In the genomic region with DNA sequence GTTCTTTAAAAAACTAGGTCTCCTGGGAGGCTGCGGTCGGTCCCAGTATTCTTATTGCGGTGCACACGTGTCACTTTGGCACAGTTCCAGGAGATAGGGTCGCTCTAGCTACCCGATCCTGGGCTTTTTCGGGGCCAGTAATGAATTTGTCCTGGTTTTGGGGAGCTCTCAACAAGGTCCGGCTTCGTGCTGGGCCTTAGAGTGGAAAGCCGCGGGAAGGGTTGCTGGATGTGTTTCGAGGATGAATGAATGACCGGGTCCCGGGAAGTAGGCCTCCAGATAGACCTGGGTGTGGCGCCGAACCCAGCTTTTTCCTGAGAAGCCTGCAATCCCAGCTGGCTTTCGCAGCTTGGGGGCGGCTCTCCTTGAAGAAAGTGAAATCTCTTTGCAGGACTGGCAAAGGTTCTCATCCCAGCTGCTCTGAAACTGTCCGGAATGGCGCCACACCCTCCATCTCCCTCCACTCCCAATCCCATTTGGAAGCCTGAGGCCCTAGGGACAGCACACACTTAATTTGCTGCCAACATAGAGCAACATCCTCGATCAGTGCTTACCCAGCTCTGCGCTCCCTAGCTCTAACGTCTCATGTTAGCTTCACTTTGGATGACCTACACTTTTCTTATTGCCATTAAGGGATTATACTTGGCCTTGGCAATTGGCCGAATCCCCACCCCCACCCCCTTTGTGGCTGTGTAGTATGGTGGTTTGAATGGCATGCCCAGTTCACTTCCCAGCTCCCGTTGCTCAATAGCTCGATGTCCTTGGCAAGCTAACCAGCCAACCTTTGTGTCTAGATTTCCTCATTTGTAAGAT, we compare ENCODE assay signal across 8 mouse cellular contexts. TPM values are rescaled to one million over a fixed set of nuclear protein-coding genes. Genes with fewer than 3 reads are reported as not detected.
DNase-seq lines count a peak whose midpoint lies in the region; ATAC-seq and TF ChIP-seq lines count a peak whose summit lies in the region.

No protein-coding gene starts in this region.

- peak overlapping the region; percentile 78 for H3K4me2 ChIP-seq in lung, embryonic 15.5 days

- H3K27me3 ChIP-seq in Patski, result no peaks in the 10 kb centered on the region
- no peaks in the 10 kb centered on the region for H3K27me3 ChIP-seq in lung, embryonic 15.5 days

- peak overlapping the region; percentile 75 for H3K27ac ChIP-seq in lung, embryonic 15.5 days

- peaks cover 33% of the 10 kb centered on the region for H3K36me3 ChIP-seq in lung, embryonic 15.5 days

- peak overlapping the region; percentile 94 for H3K9ac ChIP-seq in lung, embryonic 15.5 days

- no peaks in the 10 kb centered on the region for H3K9me3 ChIP-seq in lung, embryonic 15.5 days

- no peak for TF ChIP-seq CTCF in Patski (IDR thresholded peaks at IDR 0.05)

- WGBS in lung, embryonic 15.5 days, result 7% methylated on average over 26 of the region's 26 CpGs

- peaks cover 10% of the 10 kb centered on the region for H3K4me1 ChIP-seq in lung, embryonic 15.5 days

- POLR2A ChIA-PET in Patski (lab: Charles Lee), result interaction anchor here (0.9 to 1.2 kb wide), 3 partner anchors 9 to 23 kb away, joined by 4 to 5 read pairs (median 5); a partner anchor contains a TSS

- ATAC-seq in Patski, result peak; percentile 29
- ATAC-seq in lung, embryonic 15.5 days (ENCODE audit: borderline replicate concordance, extremely low read depth, low FRiP score, low TSS enrichment), result peak; percentile 25; the same call in 1 of the 2 replicates

- H3K4me3 ChIP-seq in lung, embryonic 15.5 days, result peak overlapping the region; percentile 100

- CTCF ChIA-PET in Patski (lab: Charles Lee), result interaction anchor here (1.3 to 3.5 kb wide), 3 partner anchors 10 to 24 kb away, joined by 4 to 38 read pairs (median 8); no protein-coding TSS in a partner anchor

- DNase-seq in 416B (ENCODE audit: low read depth) (peak; percentile 74), Patski (ENCODE audit: low read depth, low spot score) (no peak)
- DNase-seq in embryo, embryonic 9.5 days (ENCODE audit: extremely low spot score), result peak; percentile 20
- DNase-seq in heart, adult 18-20 months, result peak; percentile 65 to 75
- peak; percentile 46 for DNase-seq in kidney, adult 18-20 months
- peak; percentile 18 for DNase-seq in ovary, postnatal 14 days (ENCODE audit: low spot score)
- DNase-seq in yolk sac, embryonic 10.5 days (ENCODE audit: low spot score), result no peak

- in situ Hi-C loops in Patski (cut with MboI; ENCODE audit: low pct_unique_long_range_greater_than_20kb), result no loop called here

RNA-seq across cellular contexts. Expression of a gene that starts 0.8 kb away (rescaled TPM):
- 157 TPM for polyA plus RNA-seq in Patski (2021)
- total RNA-seq in heart, adult 18-20 months (2021), result 10 to 100 TPM; 32.0 to 32.6 TPM
- 198 and 205 TPM in 2 replicates for polyA plus RNA-seq in lung, embryonic 15.5 days (2015; fragmentation: Nextera tagmentation; extraction: Ambion mirVana)

RNA-seq across cellular contexts. Expression of a gene that starts 23.2 kb away (rescaled TPM):
- polyA plus RNA-seq in Patski (2021), result 54.1 TPM
- 10 to 100 TPM; 60.9 to 62.7 TPM for total RNA-seq in heart, adult 18-20 months (2021)
- 136 and 139 TPM in 2 replicates for polyA plus RNA-seq in lung, embryonic 15.5 days (2015; fragmentation: Nextera tagmentation; extraction: Ambion mirVana)

RNA-seq across cellular contexts. Expression of a gene that starts 23.4 kb away (rescaled TPM):
- polyA plus RNA-seq in Patski (2021), result 6.9 TPM
- under 1 TPM; 0.10 to 0.23 TPM for total RNA-seq in heart, adult 18-20 months (2021)
- 24.8 and 26.2 TPM in 2 replicates for polyA plus RNA-seq in lung, embryonic 15.5 days (2015; fragmentation: Nextera tagmentation; extraction: Ambion mirVana)

RNA-seq across cellular contexts. Expression of a gene that starts 28.7 kb away (rescaled TPM):
- polyA plus RNA-seq in Patski (2021), result 6.5 TPM
- 10 to 100 TPM; 30.4 to 33.5 TPM for total RNA-seq in heart, adult 18-20 months (2021)
- polyA plus RNA-seq in lung, embryonic 15.5 days (2015; fragmentation: Nextera tagmentation; extraction: Ambion mirVana), result 6.8 and 7.1 TPM in 2 replicates

RNA-seq across cellular contexts. Expression of a gene that starts 46.9 kb away (rescaled TPM):
- polyA plus RNA-seq in Patski (2021), result 34.5 TPM
- 1 to 10 TPM; 6.1 to 6.9 TPM for total RNA-seq in heart, adult 18-20 months (2021)
- polyA plus RNA-seq in lung, embryonic 15.5 days (2015; fragmentation: Nextera tagmentation; extraction: Ambion mirVana), result 23.2 and 23.4 TPM in 2 replicates

Comparison
In these comparisons a context has a peak if more than half of its experiments do, and no peak if none do; other contexts are left out.
1. DNase-seq: peak in 416B (single experiment), embryo, embryonic 9.5 days (single experiment), heart, adult 18-20 months (2 of 2), kidney, adult 18-20 months (single experiment) and ovary, postnatal 14 days (single experiment); none in Patski (single experiment) and yolk sac, embryonic 10.5 days (single experiment).